Mouse (Mus musculus): ENCODE measurements around the gene Pmm1. TPM values are rescaled to one million over a fixed set of nuclear protein-coding genes. Genes with fewer than 3 reads are reported as not detected.
"Not testable (repeated sequence)": the region's sequence is repeated elsewhere in the genome, so short reads cannot be mapped to it uniquely, and the experiment has no call there.

The Pmm1 gene
- polyA plus RNA-seq, 1 experiment from 2014 or later = 35.3 TPM

- Histone ChIP-seq H3K27me3 (no peaks in the 10 kb centered on the region), H3K4me2 (no peak overlapping the region), H3K36me3 (peaks cover 31% of the 10 kb centered on the region), H3K4me3 (replicated peaks) (no peak overlapping the region), H3K9me3 (replicated peaks) (no peaks in the 10 kb centered on the region), H3K9ac (no peak overlapping the region), H3K27ac (no peak overlapping the region), H3K4me1 (peaks cover 30% of the 10 kb centered on the region)
- no peak for ATAC-seq (replicated peaks; ENCODE audit: low FRiP score)
- WGBS = 74% methylated on average over 5 of the region's 5 CpGs
These were observed 39.5 kb downstream of the Pmm1 start for GRCm38 (mm10) chr15:81921255-81921654.

DNA sequence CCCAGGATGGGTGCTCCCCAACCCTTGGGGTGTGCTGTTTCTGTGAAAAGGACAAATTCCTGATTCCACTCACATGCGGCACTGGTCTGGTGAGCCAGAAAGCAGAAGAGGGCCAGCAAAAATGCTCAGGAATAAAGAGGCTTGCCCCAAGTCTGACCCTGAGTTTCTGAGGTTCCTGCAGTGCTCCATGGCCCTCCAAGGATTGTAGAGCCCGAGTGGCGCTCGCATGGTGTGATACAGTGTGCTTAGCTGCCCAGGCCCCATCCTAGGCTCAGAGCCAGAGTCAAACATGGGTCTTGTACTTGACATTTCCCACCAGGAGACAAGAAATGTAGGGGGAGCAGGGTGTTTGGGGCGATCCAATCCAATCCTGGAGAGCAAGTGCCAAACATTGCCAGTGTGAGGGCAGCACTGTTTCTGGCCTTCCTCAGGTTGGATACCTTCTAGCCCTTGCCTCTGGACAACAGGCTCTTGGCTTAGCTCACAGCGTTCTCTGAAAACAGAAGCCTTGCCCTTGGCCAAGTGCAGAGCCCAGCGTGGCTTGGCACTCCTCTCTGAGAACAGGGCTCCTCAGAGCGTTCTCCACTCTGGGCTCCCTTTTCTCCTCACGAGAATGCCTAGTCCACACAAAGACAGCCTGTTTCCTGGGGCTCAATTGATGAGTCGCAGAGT, 40.0 kb downstream of the Pmm1 start:
- WGBS = 92% methylated on average over 10 of the region's 10 CpGs
- Histone ChIP-seq H3K27me3 (no peaks in the 10 kb centered on the region), H3K27ac (no peak overlapping the region), H3K4me1 (peaks cover 29% of the 10 kb centered on the region), H3K9ac (no peak overlapping the region), H3K4me3 (replicated peaks) (no peak overlapping the region), H3K4me2 (no peak overlapping the region), H3K9me3 (replicated peaks) (no peaks in the 10 kb centered on the region), H3K36me3 (peaks cover 37% of the 10 kb centered on the region)
- ATAC-seq (replicated peaks; ENCODE audit: low FRiP score) = no peak

- Histone ChIP-seq H3K4me1 (peaks cover 15% of the 10 kb centered on the region), H3K36me3 (peaks cover 51% of the 10 kb centered on the region), H3K27me3 (no peaks in the 10 kb centered on the region), H3K9ac (no peak overlapping the region), H3K9me3 (replicated peaks) (no peaks in the 10 kb centered on the region), H3K27ac (no peak overlapping the region), H3K4me3 (replicated peaks) (no peak overlapping the region), H3K4me2 (no peak overlapping the region)
- 75% methylated on average over 5 of the region's 5 CpGs for WGBS
- no peak for ATAC-seq (replicated peaks; ENCODE audit: low FRiP score)
These were observed 41.7 kb downstream of the Pmm1 start for GRCm38 (mm10) chr15:81919062-81919461.

DNA sequence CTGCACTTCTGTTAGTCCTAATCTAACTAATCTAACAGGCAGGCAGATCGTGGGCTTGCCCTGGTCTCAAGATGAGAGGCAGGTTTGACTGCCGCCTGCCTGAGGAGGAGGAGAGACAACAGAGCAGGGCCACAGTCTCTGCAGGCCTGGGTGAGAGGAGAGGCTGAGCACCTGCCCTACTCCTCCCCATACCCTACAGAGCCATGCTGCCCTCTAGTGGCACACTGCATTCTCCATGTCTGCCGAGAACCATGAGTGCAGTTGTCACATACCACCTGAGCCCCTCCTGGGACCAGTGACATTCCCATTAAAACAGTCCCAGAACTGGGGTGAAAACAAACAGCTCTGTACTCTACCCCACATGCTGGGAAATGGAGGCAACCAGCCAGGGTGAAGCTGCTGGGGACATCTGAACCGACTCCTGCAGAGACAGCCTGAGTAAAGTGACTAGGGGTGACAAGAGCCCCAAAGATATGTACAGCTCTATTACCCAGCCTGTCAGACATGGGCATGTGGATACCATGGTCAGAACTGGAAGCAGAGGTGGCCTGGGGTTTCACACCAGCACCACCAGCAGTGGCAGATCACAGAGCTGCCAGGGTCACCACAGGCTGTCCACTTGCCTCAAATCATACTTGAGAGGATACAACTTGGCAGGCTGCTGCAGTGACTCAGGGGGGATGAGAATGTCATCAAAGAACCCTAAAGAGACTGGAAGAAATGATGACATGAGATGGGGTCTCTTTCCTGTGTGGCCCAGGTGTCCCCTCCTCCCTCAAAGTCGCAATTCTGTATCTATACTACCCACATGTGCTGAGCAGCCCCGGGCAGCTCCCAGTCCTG, 42.9 kb downstream of the Pmm1 start:
- no peak overlapping the region for H3K9ac ChIP-seq
- 62% methylated on average over 6 of the region's 6 CpGs for WGBS
- H3K36me3 ChIP-seq = peaks cover 55% of the 10 kb centered on the region
- no peak overlapping the region for H3K4me2 ChIP-seq
- H3K9me3 ChIP-seq (replicated peaks) = no peaks in the 10 kb centered on the region
- peak; percentile 65; the same call in 1 of the 2 replicates for ATAC-seq (replicated peaks; ENCODE audit: low FRiP score)
- H3K27ac ChIP-seq = no peak overlapping the region
- no peak overlapping the region for H3K4me3 ChIP-seq (replicated peaks)
- H3K27me3 ChIP-seq = no peaks in the 10 kb centered on the region
- 0 out of 2 replicates have a peak, but pooled peaks cover 5% of the 10 kb centered on the region for H3K4me1 ChIP-seq

- Histone ChIP-seq H3K36me3 (peaks cover 61% of the 10 kb centered on the region), H3K4me2 (no peak overlapping the region), H3K27ac (0 out of 2 replicates have a peak overlapping the region, but pooled peaks have one; percentile 32), H3K27me3 (no peaks in the 10 kb centered on the region), H3K9me3 (replicated peaks) (no peaks in the 10 kb centered on the region), H3K4me3 (replicated peaks) (no peak overlapping the region), H3K9ac (no peak overlapping the region), H3K4me1 (0 out of 2 replicates have a peak, but pooled peaks cover 5% of the 10 kb centered on the region)
- ATAC-seq (replicated peaks; ENCODE audit: low FRiP score) = no peak
- 61% methylated on average over 12 of the region's 12 CpGs for WGBS
These were observed 43.5 kb downstream of the Pmm1 start for GRCm38 (mm10) chr15:81917201-81917600.

- H3K9me3 ChIP-seq (replicated peaks) = no peaks in the 10 kb centered on the region
- no peak overlapping the region for H3K4me3 ChIP-seq (replicated peaks)
- H3K9ac ChIP-seq = no peak overlapping the region
- WGBS = 70% methylated on average over 5 of the region's 5 CpGs
- no peak for ATAC-seq (replicated peaks; ENCODE audit: low FRiP score)
- no peak overlapping the region for H3K4me2 ChIP-seq
- H3K27me3 ChIP-seq = no peaks in the 10 kb centered on the region
- H3K4me1 ChIP-seq = 0 out of 2 replicates have a peak, but pooled peaks cover 5% of the 10 kb centered on the region
- H3K27ac ChIP-seq = no peak overlapping the region
- H3K36me3 ChIP-seq = peaks cover 76% of the 10 kb centered on the region
These were observed 45.1 kb downstream of the Pmm1 start for GRCm38 (mm10) chr15:81915663-81916062.

DNA sequence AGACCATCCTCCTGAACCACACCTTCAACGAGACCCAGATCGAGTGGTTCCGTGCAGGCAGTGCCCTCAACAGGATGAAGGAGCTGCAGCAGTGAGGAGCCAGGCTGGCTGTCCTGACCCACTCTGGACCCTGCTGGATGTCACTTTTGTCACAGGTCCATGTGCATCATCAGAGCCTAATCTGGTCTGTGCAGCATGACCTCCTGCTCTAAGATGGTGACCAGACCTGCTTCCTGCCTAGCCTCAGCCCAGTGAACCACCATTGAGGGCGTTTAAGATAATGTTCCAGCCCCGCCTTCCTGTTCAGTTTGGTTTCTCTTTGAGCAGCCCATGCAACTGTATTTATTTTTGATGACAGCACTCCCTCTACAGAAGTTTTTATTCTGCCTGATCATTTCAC, 46.1 kb downstream of the Pmm1 start:
- no peak for ATAC-seq (replicated peaks; ENCODE audit: low FRiP score)
- H3K36me3 ChIP-seq = peaks cover 84% of the 10 kb centered on the region

GRCm38 (mm10) chr15:81912498-81912897, 48.2 kb downstream of the Pmm1 start:
- H3K27ac ChIP-seq = no peak overlapping the region
- no peaks in the 10 kb centered on the region for H3K9me3 ChIP-seq (replicated peaks)
- 0 out of 2 replicates have a peak, but pooled peaks cover 5% of the 10 kb centered on the region for H3K4me1 ChIP-seq
- H3K9ac ChIP-seq = no peak overlapping the region
- 0 out of 2 replicates have a peak, but pooled peaks have one; percentile 40 for ATAC-seq (replicated peaks; ENCODE audit: low FRiP score)
- no peaks in the 10 kb centered on the region for H3K27me3 ChIP-seq
- no peak overlapping the region for H3K4me3 ChIP-seq (replicated peaks)
- H3K36me3 ChIP-seq = peaks cover 98% of the 10 kb centered on the region
- WGBS = 76% methylated on average over 2 of the region's 2 CpGs
- H3K4me2 ChIP-seq = no peak overlapping the region

More for the DNA sequence above, 46.1 kb downstream of the Pmm1 start:
- WGBS = 85% methylated on average over 5 of the region's 5 CpGs
- H3K4me2 ChIP-seq = no peak overlapping the region
- no peak overlapping the region for H3K9ac ChIP-seq
- no peaks in the 10 kb centered on the region for H3K27me3 ChIP-seq
- 0 out of 2 replicates have a peak, but pooled peaks cover 5% of the 10 kb centered on the region for H3K4me1 ChIP-seq
- no peaks in the 10 kb centered on the region for H3K9me3 ChIP-seq (replicated peaks)
- no peak overlapping the region for H3K4me3 ChIP-seq (replicated peaks)
- H3K27ac ChIP-seq = no peak overlapping the region

- not testable (repeated sequence) for ATAC-seq (replicated peaks; ENCODE audit: low FRiP score); H3K4me1 ChIP-seq; H3K27me3 ChIP-seq; H3K9me3 ChIP-seq (replicated peaks); H3K4me2 ChIP-seq; H3K9ac ChIP-seq; H3K4me3 ChIP-seq (replicated peaks); H3K27ac ChIP-seq
- peaks cover 100% of the 10 kb centered on the region for H3K36me3 ChIP-seq
- 87% methylated on average over 4 of the region's 4 CpGs for WGBS
These were observed 52.0 kb downstream of the Pmm1 start for GRCm38 (mm10) chr15:81908767-81909166.

DNA sequence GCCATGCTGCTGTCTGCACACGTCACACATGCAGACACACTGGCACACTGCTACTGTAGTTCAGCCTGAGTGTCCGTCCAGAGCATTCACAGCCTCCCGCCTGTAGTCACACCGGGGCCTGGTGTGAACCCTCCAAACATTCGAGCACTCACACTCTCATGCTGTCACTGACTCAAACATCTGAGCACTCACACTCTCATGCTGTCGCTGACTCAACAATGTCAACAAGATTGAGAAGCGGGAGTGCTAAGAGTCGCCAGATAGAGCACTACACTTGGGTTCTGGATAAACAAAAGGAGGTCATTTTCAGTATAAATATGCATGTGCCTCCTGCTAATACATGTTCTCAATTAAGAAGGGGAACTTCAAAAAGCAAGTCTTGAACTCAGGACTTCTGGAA, 52.8 kb downstream of the Pmm1 start:
- H3K36me3 ChIP-seq = peaks cover 100% of the 10 kb centered on the region

DNA sequence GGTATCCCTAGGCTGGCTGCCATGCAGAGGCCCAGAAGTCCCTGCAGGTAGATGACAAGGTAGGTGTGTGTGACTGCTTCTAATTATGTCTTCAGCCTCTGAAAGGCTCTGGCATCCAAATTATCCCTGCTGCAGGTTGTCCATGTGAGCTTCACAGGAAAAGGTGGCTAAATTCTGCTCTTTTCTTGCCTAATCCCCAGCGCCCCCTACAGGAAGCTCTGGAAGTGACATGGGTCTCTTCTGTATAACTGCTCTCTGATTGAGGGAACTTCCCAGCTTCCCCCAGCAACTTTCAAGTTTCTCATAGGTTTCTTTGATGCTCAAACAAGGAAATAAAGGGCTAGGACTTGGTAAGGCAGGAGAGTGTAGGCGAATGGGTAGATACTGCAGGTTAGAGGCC, 55.8 kb downstream of the Pmm1 start:
- H3K27ac ChIP-seq = no peak overlapping the region
- no peaks in the 10 kb centered on the region for H3K27me3 ChIP-seq
- no peak overlapping the region for H3K4me2 ChIP-seq
- no peaks in the 10 kb centered on the region for H3K4me1 ChIP-seq
- H3K36me3 ChIP-seq = peaks cover 100% of the 10 kb centered on the region
- 46% methylated on average over 2 of the region's 2 CpGs for WGBS
- no peak overlapping the region for H3K9ac ChIP-seq
- ATAC-seq (replicated peaks; ENCODE audit: low FRiP score) = no peak
- no peak overlapping the region for H3K4me3 ChIP-seq (replicated peaks)
- no peaks in the 10 kb centered on the region for H3K9me3 ChIP-seq (replicated peaks)

More for the DNA sequence above, 52.8 kb downstream of the Pmm1 start:
- no peaks in the 10 kb centered on the region for H3K27me3 ChIP-seq
- H3K4me2 ChIP-seq = no peak overlapping the region
- no peak overlapping the region for H3K4me3 ChIP-seq (replicated peaks)
- H3K9me3 ChIP-seq (replicated peaks) = no peaks in the 10 kb centered on the region
- no peaks in the 10 kb centered on the region for H3K4me1 ChIP-seq
- 90% methylated on average over 8 of the region's 8 CpGs for WGBS
- no peak overlapping the region for H3K27ac ChIP-seq
- no peak for ATAC-seq (replicated peaks; ENCODE audit: low FRiP score)
- no peak overlapping the region for H3K9ac ChIP-seq

All from kidney, embryonic 15.5 days (tissue).